Mouse (Mus musculus) gonadal fat pad, adult 2 months (tissue): ENCODE results near the gene Card19. TPM values are rescaled to one million over a fixed set of nuclear protein-coding genes. Genes with fewer than 3 reads are reported as not detected.

Experiments
- DNase-seq: peaks from one replicate; pipeline ENCODE4 v3.0.0-alpha.2; 2012; ENCODE audit warnings: low read depth
- polyA plus RNA-seq: library from polyadenylated mRNA; depleted of rRNA; stranded (reverse); fragments of >200 nt; gene quantifications from 2 replicates; pipeline ENCODE4 v1.2.3, GENCODE M21; 2012

Gene Card19
- polyA plus RNA-seq, 1 experiment = 108 TPM

GRCm38 (mm10) chr13:49194811-49195210, 21.0 kb downstream of the Card19 start:
- no peak for DNase-seq

GRCm38 (mm10) chr13:49193650-49194049, 22.2 kb downstream of the Card19 start:
- DNase-seq = no peak

GRCm38 (mm10) chr13:49192156-49192855, 23.5 kb downstream of the Card19 start:
- no peak for DNase-seq

GRCm38 (mm10) chr13:49191673-49192035, 24.2 kb downstream of the Card19 start:
- DNase-seq = no peak

GRCm38 (mm10) chr13:49190876-49191672, 24.8 kb downstream of the Card19 start:
- no peak for DNase-seq

- no peak for DNase-seq
Measured at GRCm38 (mm10) chr13:49189970-49190870, 25.6 kb downstream of the Card19 start.

GRCm38 (mm10) chr13:49188966-49189360, 26.9 kb downstream of the Card19 start:
- no peak for DNase-seq

- no peak for DNase-seq
Measured at GRCm38 (mm10) chr13:49188219-49188965, 27.4 kb downstream of the Card19 start.

- no peak for DNase-seq
Measured at GRCm38 (mm10) chr13:49187288-49188218, 28.3 kb downstream of the Card19 start, which contains the start of gene Ninj1. Gene Ninj1 (plus strand): TSS chr13:49187485.

- no peak for DNase-seq
Measured at GRCm38 (mm10) chr13:49186798-49187287, 29.0 kb downstream of the Card19 start.

- no peak for DNase-seq
Measured at GRCm38 (mm10) chr13:49183646-49184045, 32.2 kb downstream of the Card19 start.

GRCm38 (mm10) chr13:49183161-49183560, 32.7 kb downstream of the Card19 start:
- no peak for DNase-seq

GRCm38 (mm10) chr13:49181411-49181984, 34.3 kb downstream of the Card19 start:
- DNase-seq = no peak

GRCm38 (mm10) chr13:49180691-49181090, 35.1 kb downstream of the Card19 start:
- no peak for DNase-seq

- DNase-seq = no peak
Measured at GRCm38 (mm10) chr13:49180274-49180673, 35.6 kb downstream of the Card19 start.

- no peak for DNase-seq
Measured at GRCm38 (mm10) chr13:49178839-49179585, 36.8 kb downstream of the Card19 start.

GRCm38 (mm10) chr13:49175509-49175908, 40.3 kb downstream of the Card19 start:
- no peak for DNase-seq

- no peak for DNase-seq
Measured at GRCm38 (mm10) chr13:49172971-49173596, 42.8 kb downstream of the Card19 start.
